Mouse (Mus musculus) embryonic facial prominence, embryonic 15.5 days (tissue): ENCODE results near the gene Pdzph1. TPM values are rescaled to one million over a fixed set of nuclear protein-coding genes. Genes with fewer than 3 reads are reported as not detected.

ENCODE experiments used
- ATAC-seq: fragments of 200-750 bp; cut with Nextera tagmentation; 2 replicates; pipeline ENCODE4 v1.8.0; 2017; ENCODE audit warnings: low read depth, moderate TSS enrichment; ENCODE audit not compliant: insufficient number of reproducible peaks, low FRiP score, low TSS enrichment
- H3K27ac ChIP-seq: fragments of 300-500 bp; sonication (generic); replicated peaks from 2 replicates; pipeline ENCODE4 v1.5.1; 2015; ENCODE audit warnings: mild to moderate bottlenecking, inconsistent platforms
- H3K27me3 ChIP-seq: fragments of 300-500 bp; sonication (generic); 2 replicates; pipeline ENCODE4 v1.6.1; 2015; ENCODE audit warnings: inconsistent platforms
- H3K36me3 ChIP-seq: fragments of 300-500 bp; sonication (generic); 2 replicates; pipeline ENCODE4 v1.6.1; 2015; ENCODE audit warnings: mild to moderate bottlenecking, inconsistent platforms
- H3K4me1 ChIP-seq: fragments of 300-500 bp; sonication (generic); 2 replicates; pipeline ENCODE4 v1.6.1; 2015; ENCODE audit warnings: inconsistent platforms
- H3K4me2 ChIP-seq: fragments of 300-500 bp; sonication (generic); replicated peaks from 2 replicates; pipeline ENCODE4 v1.6.1; 2015; ENCODE audit warnings: mild to moderate bottlenecking, inconsistent platforms
- H3K4me3 ChIP-seq: fragments of 300-500 bp; sonication (generic); replicated peaks from 2 replicates; pipeline ENCODE4 v1.5.1; 2015; ENCODE audit warnings: mild to moderate bottlenecking, inconsistent platforms
- H3K9ac ChIP-seq: fragments of 300-500 bp; sonication (generic); 2 replicates; pipeline ENCODE4 v1.6.1; 2015; ENCODE audit warnings: inconsistent platforms
- H3K9me3 ChIP-seq: fragments of 300-500 bp; sonication (generic); replicated peaks from 2 replicates; pipeline ENCODE4 v1.6.1; 2016; ENCODE audit warnings: inconsistent platforms
- WGBS: fragments of 180-500 bp; shearing (Covaris S2); methylation state at CpG from one replicate; pipeline ENCODE4 v1.1.7; 2015; 5-methylcytosine and 5-hydroxymethylcytosine counted together
- polyA plus RNA-seq: library from polyadenylated mRNA; unstranded; fragments of >200 nt; fragmentation: Nextera tagmentation; extraction: Ambion mirVana; gene quantifications from 2 replicates; pipeline ENCODE4 v1.2.1, GENCODE M21; 2015

Gene Pdzph1
- polyA plus RNA-seq = 0.20 TPM in 1 of 2 replicates, not detected in the other

GRCm38 (mm10) chr17:58991275-58991674 is at the start of gene Pdzph1:
Gene Pdzph1 (minus strand): TSS chr17:58991375.
- ATAC-seq = no peak
- 86% methylated on average over 6 of the region's 6 CpGs for WGBS
- H3K9ac ChIP-seq = no peak within 1 kb of the TSS

DNA sequence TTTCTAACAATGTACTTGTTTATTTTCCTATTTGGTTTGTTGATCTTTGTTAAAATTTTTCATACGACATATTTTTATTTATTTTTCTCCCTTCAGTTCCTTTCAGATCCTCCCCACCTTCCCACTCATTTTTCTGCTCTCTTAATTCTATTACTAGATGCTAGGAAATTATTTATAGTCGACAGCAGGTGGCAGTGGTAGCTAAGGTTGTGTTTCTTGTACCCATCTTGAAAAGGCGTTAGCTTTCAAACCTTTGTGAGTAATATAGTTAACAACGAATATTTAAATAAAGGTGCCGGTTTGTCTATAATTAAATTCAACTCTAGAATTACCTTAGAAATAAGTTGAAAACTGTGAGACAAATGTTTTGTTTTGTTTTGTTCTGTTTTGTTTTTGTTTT is 48.6 kb upstream of the Pdzph1 start:
- H3K4me2 ChIP-seq = no peak overlapping the region
- H3K4me1 ChIP-seq = no peaks in the 10 kb centered on the region
- no peak for ATAC-seq
- no peak overlapping the region for H3K9ac ChIP-seq
- H3K27me3 ChIP-seq = no peaks in the 10 kb centered on the region
- H3K9me3 ChIP-seq = no peaks in the 10 kb centered on the region
- H3K4me3 ChIP-seq = no peak overlapping the region
- no peaks in the 10 kb centered on the region for H3K36me3 ChIP-seq
- 46% methylated on average over 5 of the region's 5 CpGs for WGBS
- no peak overlapping the region for H3K27ac ChIP-seq

More at GRCm38 (mm10) chr17:58991275-58991674, at the start of gene Pdzph1:
- no peak within 1 kb of the TSS for H3K4me2 ChIP-seq
- no peaks in the 10 kb centered on the region for H3K27me3 ChIP-seq
- H3K4me3 ChIP-seq = no peak within 1 kb of the TSS
- H3K9me3 ChIP-seq = no peaks in the 10 kb centered on the region
- no peaks in the 10 kb centered on the region for H3K4me1 ChIP-seq
- no peaks in the 10 kb centered on the region for H3K36me3 ChIP-seq
- no peak within 1 kb of the TSS for H3K27ac ChIP-seq

- H3K9ac ChIP-seq = no peak overlapping the region
- H3K4me2 ChIP-seq = no peak overlapping the region
- H3K4me3 ChIP-seq = no peak overlapping the region
- WGBS = 92% methylated on average over 3 of the region's 3 CpGs
- no peaks in the 10 kb centered on the region for H3K9me3 ChIP-seq
- H3K4me1 ChIP-seq = no peaks in the 10 kb centered on the region
- no peak overlapping the region for H3K27ac ChIP-seq
- no peaks in the 10 kb centered on the region for H3K27me3 ChIP-seq
- no peak for ATAC-seq
- H3K36me3 ChIP-seq = no peaks in the 10 kb centered on the region
These were observed 42.3 kb upstream of the Pdzph1 start for GRCm38 (mm10) chr17:59033445-59033844.

DNA sequence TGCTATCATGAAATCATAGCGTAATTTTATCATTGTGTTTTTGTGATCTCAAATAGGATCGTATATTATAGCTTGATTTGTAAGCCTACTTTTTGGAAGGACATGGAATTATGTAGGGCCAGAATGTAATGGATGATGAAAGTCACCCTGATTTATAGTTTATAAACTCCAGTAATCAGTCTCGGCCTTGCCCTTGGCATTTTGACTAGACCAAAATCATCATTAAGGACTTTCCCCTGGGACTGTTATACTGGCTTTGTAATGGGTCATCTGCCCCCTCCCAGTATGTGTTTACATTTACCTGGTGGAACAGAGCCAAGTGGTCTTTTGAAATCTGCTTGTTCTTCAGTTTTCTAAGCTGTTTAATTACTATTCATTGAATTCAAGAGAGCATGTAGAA is 35.2 kb upstream of the Pdzph1 start:
- Histone ChIP-seq H3K4me2 (no peak overlapping the region), H3K27me3 (no peaks in the 10 kb centered on the region), H3K36me3 (no peaks in the 10 kb centered on the region), H3K9me3 (no peaks in the 10 kb centered on the region), H3K27ac (no peak overlapping the region), H3K4me3 (no peak overlapping the region), H3K9ac (no peak overlapping the region), H3K4me1 (no peaks in the 10 kb centered on the region)
- WGBS = 76% methylated on average over 3 of the region's 3 CpGs
- ATAC-seq = no peak

- H3K36me3 ChIP-seq = no peaks in the 10 kb centered on the region
- H3K4me3 ChIP-seq = no peak overlapping the region
- H3K9me3 ChIP-seq = no peaks in the 10 kb centered on the region
- H3K9ac ChIP-seq = no peak overlapping the region
- 30% methylated on average over 6 of the region's 6 CpGs for WGBS
- H3K4me2 ChIP-seq = no peak overlapping the region
- H3K4me1 ChIP-seq = no peaks in the 10 kb centered on the region
- no peaks in the 10 kb centered on the region for H3K27me3 ChIP-seq
- no peak overlapping the region for H3K27ac ChIP-seq
- no peak for ATAC-seq
These were observed 33.3 kb upstream of the Pdzph1 start for GRCm38 (mm10) chr17:59024502-59024901.

GRCm38 (mm10) chr17:59023971-59024370 is 32.8 kb upstream of the Pdzph1 start:
- Histone ChIP-seq H3K9me3 (no peaks in the 10 kb centered on the region), H3K4me2 (no peak overlapping the region)
- no peak for ATAC-seq

DNA sequence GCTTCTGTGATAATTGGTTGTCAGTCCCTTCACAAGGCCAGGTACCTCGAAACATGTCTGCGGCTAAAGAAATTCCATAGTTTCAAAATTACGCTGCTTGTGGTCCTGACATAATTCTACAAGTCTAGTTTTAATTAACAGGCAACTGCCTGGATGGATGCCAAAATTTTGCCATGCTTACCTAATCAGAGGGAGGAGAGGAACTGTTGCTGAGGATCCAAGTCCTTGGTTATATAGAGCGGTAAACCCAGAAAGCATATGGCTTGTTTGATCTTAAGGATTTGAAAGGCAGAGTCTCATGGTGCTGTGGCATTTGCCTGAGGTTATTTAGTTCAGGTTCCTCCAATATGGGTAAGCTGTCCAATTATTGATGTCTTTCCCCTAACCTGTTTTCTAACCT is 27.5 kb upstream of the Pdzph1 start:
- Histone ChIP-seq H3K9ac (no peak overlapping the region), H3K27me3 (no peaks in the 10 kb centered on the region), H3K4me3 (no peak overlapping the region), H3K4me2 (no peak overlapping the region), H3K9me3 (no peaks in the 10 kb centered on the region), H3K4me1 (no peaks in the 10 kb centered on the region), H3K36me3 (no peaks in the 10 kb centered on the region), H3K27ac (no peak overlapping the region)
- ATAC-seq = no peak
- WGBS = 45% methylated on average over 4 of the region's 4 CpGs

More at GRCm38 (mm10) chr17:59023971-59024370, 32.8 kb upstream of the Pdzph1 start:
- 53% methylated on average over 5 of the region's 5 CpGs for WGBS
- Histone ChIP-seq H3K36me3 (no peaks in the 10 kb centered on the region), H3K9ac (no peak overlapping the region), H3K27ac (no peak overlapping the region), H3K4me1 (no peaks in the 10 kb centered on the region), H3K4me3 (no peak overlapping the region), H3K27me3 (no peaks in the 10 kb centered on the region)

- Histone ChIP-seq H3K4me2 (peak within 1 kb of the TSS; percentile 69), H3K9ac (peak within 1 kb of the TSS; percentile 34; the same call in 1 of the 2 replicates), H3K27ac (no peak within 1 kb of the TSS), H3K27me3 (no peaks in the 10 kb centered on the region), H3K36me3 (no peaks in the 10 kb centered on the region), H3K4me3 (peak within 1 kb of the TSS; percentile 62), H3K9me3 (no peaks in the 10 kb centered on the region), H3K4me1 (no peaks in the 10 kb centered on the region)
- WGBS = under 1% methylated on average over 22 of the region's 22 CpGs
- peak; percentile 78; the same call in 1 of the 2 replicates for ATAC-seq
These were observed 21.9 kb upstream of the Pdzph1 start, which contains the start of gene Nudt12 for GRCm38 (mm10) chr17:59013091-59013459. Gene Nudt12 (minus strand): TSS chr17:59013372.

- Histone ChIP-seq H3K4me3 (peak overlapping the region; percentile 62), H3K27me3 (no peaks in the 10 kb centered on the region), H3K9ac (peak overlapping the region; percentile 34; the same call in 1 of the 2 replicates), H3K4me2 (peak overlapping the region; percentile 69), H3K27ac (no peak overlapping the region), H3K9me3 (no peaks in the 10 kb centered on the region), H3K4me1 (no peaks in the 10 kb centered on the region), H3K36me3 (no peaks in the 10 kb centered on the region)
- 12% methylated on average over 15 of the region's 15 CpGs for WGBS
- ATAC-seq = 0 out of 2 replicates have a peak, but pooled peaks have one; percentile 11
These were observed 21.4 kb upstream of the Pdzph1 start for GRCm38 (mm10) chr17:59012421-59013090.

DNA sequence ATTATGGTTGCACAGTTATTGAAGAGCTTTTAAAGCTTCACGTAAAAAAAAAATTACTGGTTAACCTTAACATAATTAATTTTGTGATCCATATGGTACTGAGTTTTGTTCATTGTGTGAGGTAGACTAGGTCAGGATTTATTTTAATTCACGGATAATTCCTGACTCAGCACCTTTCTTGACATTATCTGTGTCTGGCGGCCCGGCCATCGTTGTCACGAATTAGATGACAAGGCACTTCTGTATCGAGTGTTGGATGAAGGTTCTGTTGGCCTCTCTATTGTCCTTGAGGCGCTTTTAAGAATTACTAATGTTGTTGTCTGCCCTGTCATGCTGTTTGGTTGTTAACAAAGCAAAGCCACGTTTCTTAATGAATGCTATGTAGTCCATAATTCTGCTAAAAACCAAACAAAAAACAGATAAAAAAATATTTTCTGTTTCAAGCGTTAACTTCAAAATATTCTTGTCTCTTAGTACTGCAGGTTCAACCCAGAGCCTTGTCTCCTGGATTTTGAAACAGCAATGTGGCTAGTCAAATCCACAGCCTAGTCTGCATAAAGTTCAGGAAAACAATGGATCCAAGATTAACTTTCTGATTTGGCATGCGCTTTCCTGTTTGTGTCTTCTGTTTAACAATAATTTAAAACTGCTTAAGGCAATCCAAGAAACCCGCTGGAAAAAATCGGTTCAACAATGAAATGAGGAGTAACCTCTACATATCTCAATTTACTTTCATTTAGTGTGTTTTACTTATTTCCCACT is 20.6 kb upstream of the Pdzph1 start:
- Histone ChIP-seq H3K27ac (no peak overlapping the region), H3K9me3 (no peaks in the 10 kb centered on the region), H3K4me3 (no peak overlapping the region), H3K4me1 (no peaks in the 10 kb centered on the region), H3K9ac (no peak overlapping the region), H3K36me3 (no peaks in the 10 kb centered on the region), H3K27me3 (no peaks in the 10 kb centered on the region), H3K4me2 (no peak overlapping the region)
- ATAC-seq = no peak
- WGBS = 75% methylated on average over 13 of the region's 13 CpGs

- 62% methylated on average over 5 of the region's 5 CpGs for WGBS
- H3K27ac ChIP-seq = no peak overlapping the region
- no peaks in the 10 kb centered on the region for H3K4me1 ChIP-seq
- H3K27me3 ChIP-seq = no peaks in the 10 kb centered on the region
- H3K9ac ChIP-seq = no peak overlapping the region
- H3K9me3 ChIP-seq = no peaks in the 10 kb centered on the region
- no peaks in the 10 kb centered on the region for H3K36me3 ChIP-seq
- H3K4me2 ChIP-seq = no peak overlapping the region
- no peak overlapping the region for H3K4me3 ChIP-seq
- ATAC-seq = no peak
These were observed 17.9 kb downstream of the Pdzph1 start for GRCm38 (mm10) chr17:58973237-58973636.
